Mouse (Mus musculus) MEL (cell line): ENCODE results near the gene H2-DMb1.

Experiments used
- CTCF ChIP-seq, 3 experiments: IDR thresholded peaks in 2 of 3; conservative IDR thresholded peaks in 1 of 3; 2 replicates each; pipeline ENCODE4 v1.5.1; 2011 to 2012; ENCODE audit warnings: low read length in 3 of 3, low read depth in 2 of 3, mild to moderate bottlenecking in 2 of 3, improper control_type of control experiment in 1 of 3, inconsistent platforms in 1 of 3, mixed read lengths in 1 of 3, moderate library complexity in 1 of 3; ENCODE audit not compliant: control insufficient read depth in 1 of 3, insufficient read depth in 1 of 3, poor library complexity in 1 of 3, severe bottlenecking in 1 of 3
- EP300 ChIP-seq, 2 experiments: IDR thresholded peaks; 2 replicates each; pipeline ENCODE4 v1.6.1; 2011; ENCODE audit warnings: improper control_type of control experiment in 2 of 2, low read length in 2 of 2, low read depth in 1 of 2, mild to moderate bottlenecking in 1 of 2
- GABPA ChIP-seq: IDR thresholded peaks from 2 replicates; pipeline ENCODE4 v1.6.1; 2012; ENCODE audit warnings: low read depth, mild to moderate bottlenecking, inconsistent platforms, low read length, improper control_type of control experiment, moderate library complexity
- HCFC1 ChIP-seq: IDR thresholded peaks from 2 replicates; pipeline ENCODE4 v1.6.1; 2012; ENCODE audit warnings: low read depth, mild to moderate bottlenecking, inconsistent platforms, low read length, improper control_type of control experiment, moderate library complexity
- KAT2A ChIP-seq: conservative IDR thresholded peaks from 2 replicates; pipeline ENCODE4 v1.6.1; 2012; ENCODE audit warnings: low read depth, low read length, improper control_type of control experiment, inconsistent platforms
- NELFE ChIP-seq: IDR thresholded peaks from 2 replicates; pipeline ENCODE4 v1.6.1; 2011; ENCODE audit warnings: low read depth, low read length, improper control_type of control experiment
- POLR2A ChIP-seq, 2 experiments: IDR thresholded peaks; 2 replicates each; pipeline ENCODE4 v1.6.1; 2011 to 2012; ENCODE audit warnings: low read length in 2 of 2, mild to moderate bottlenecking in 2 of 2, control low read depth in 1 of 2, improper control_type of control experiment in 1 of 2, low read depth in 1 of 2, moderate library complexity in 1 of 2; ENCODE audit not compliant: control insufficient read depth in 1 of 2, insufficient read depth in 1 of 2, poor library complexity in 1 of 2
- RAD21 ChIP-seq: IDR thresholded peaks from 2 replicates; pipeline ENCODE4 v1.6.1; 2011; ENCODE audit warnings: mild to moderate bottlenecking, low read depth, low read length, improper control_type of control experiment
- TCF12 ChIP-seq: IDR thresholded peaks from 2 replicates; pipeline ENCODE4 v1.6.1; 2014; ENCODE audit warnings: low read depth, mild to moderate bottlenecking, inconsistent platforms, low read length, improper control_type of control experiment, moderate library complexity
- USF1 ChIP-seq: IDR thresholded peaks from 2 replicates; pipeline ENCODE4 v1.6.1; 2014; ENCODE audit warnings: low read depth, mild to moderate bottlenecking, inconsistent platforms, low read length, improper control_type of control experiment, moderate library complexity
- ZC3H11A ChIP-seq: IDR thresholded peaks from 2 replicates; pipeline ENCODE4 v1.6.1; 2012; ENCODE audit warnings: low read depth, mild to moderate bottlenecking, inconsistent platforms, low read length, improper control_type of control experiment

GRCm38 (mm10) chr17:34108460-34108859 lies 44.4 kb upstream of the H2-DMb1 start:
- TF ChIP-seq POLR2A (IDR thresholded peaks at IDR 0.05; ENCODE audit: control insufficient read depth in 1 of 2, insufficient read depth in 1 of 2, low read depth in 1 of 2, low read length in 2 of 2, poor library complexity in 1 of 2) (no peak), HCFC1 (no peak), ZC3H11A (no peak), TCF12 (no peak), RAD21 (no peak), KAT2A (no peak), CTCF (IDR thresholded peaks at IDR 0.05 in 2 of 3, conservative IDR thresholded peaks at IDR 0.05 in 1 of 3; ENCODE audit: control insufficient read depth in 1 of 3, insufficient read depth in 1 of 3, low read depth in 2 of 3, low read length in 3 of 3, poor library complexity in 1 of 3, severe bottlenecking in 1 of 3) (no peak), EP300 (IDR thresholded peaks at IDR 0.05; ENCODE audit: low read depth in 1 of 2, low read length in 2 of 2) (no peak), GABPA (no peak), NELFE (no peak), USF1 (no peak)
